Mouse (Mus musculus) heart, embryonic 14.5 days (tissue): ENCODE results near the gene Actn4. TPM values are rescaled to one million over a fixed set of nuclear protein-coding genes. Genes with fewer than 3 reads are reported as not detected.
A peak's percentile ranks its signal among the peaks of the same experiment; 100 is the strongest.

Source experiments
- ATAC-seq: fragments of 200-750 bp; cut with Nextera tagmentation; 2 replicates; pipeline ENCODE4 v1.8.0; 2017; ENCODE audit warnings: low read depth, moderate TSS enrichment; ENCODE audit not compliant: insufficient number of reproducible peaks, insufficient read depth, low FRiP score
- H3K27ac ChIP-seq, 2 experiments: fragments of 200-500 bp in 1 of 2; fragments of 300-500 bp in 1 of 2; sonication (generic) in 1 of 2; replicated peaks in 1 of 2; 2 replicates each; pipeline ENCODE4 v1.5.1; 2012 to 2014; ENCODE audit warnings: low read depth in 2 of 2, low read length in 2 of 2, control low read depth in 1 of 2, mild to moderate bottlenecking in 1 of 2, mixed read lengths in 1 of 2; ENCODE audit not compliant: control insufficient read depth in 1 of 2, insufficient read depth in 1 of 2
- H3K27me3 ChIP-seq: fragments of 300-500 bp; sonication (generic); 2 replicates; pipeline ENCODE4 v1.6.1; 2014; ENCODE audit warnings: mild to moderate bottlenecking, low read length, control low read depth; ENCODE audit not compliant: control insufficient read depth, insufficient read depth
- H3K36me3 ChIP-seq: fragments of 300-500 bp; sonication (generic); 2 replicates; pipeline ENCODE4 v1.6.1; 2014; ENCODE audit warnings: mild to moderate bottlenecking, control low read depth, low read length, mixed read lengths; ENCODE audit not compliant: control insufficient read depth, insufficient read depth
- H3K4me1 ChIP-seq, 2 experiments: fragments of 200-500 bp in 1 of 2; fragments of 300-500 bp in 1 of 2; sonication (generic) in 1 of 2; 2 replicates each; pipeline ENCODE4 v1.6.1; 2012 to 2014; ENCODE audit warnings: low read length in 2 of 2, control low read depth in 1 of 2, mixed read lengths in 1 of 2; ENCODE audit not compliant: control insufficient read depth in 2 of 2, insufficient read depth in 2 of 2
- H3K4me2 ChIP-seq: fragments of 300-500 bp; sonication (generic); 2 replicates; pipeline ENCODE4 v1.6.1; 2014; ENCODE audit warnings: mild to moderate bottlenecking, low read length
- H3K4me3 ChIP-seq, 2 experiments: fragments of 200-500 bp in 1 of 2; fragments of 300-500 bp in 1 of 2; sonication (generic) in 1 of 2; 2 replicates each; pipeline ENCODE4 v1.5.1; 2012 to 2014; ENCODE audit warnings: low read length in 2 of 2, mild to moderate bottlenecking in 2 of 2, control low read depth in 1 of 2, low read depth in 1 of 2, moderate library complexity in 1 of 2; ENCODE audit not compliant: control insufficient read depth in 1 of 2, insufficient read depth in 1 of 2
- H3K9ac ChIP-seq: fragments of 300-500 bp; sonication (generic); 2 replicates; pipeline ENCODE4 v1.6.1; 2014; ENCODE audit warnings: mild to moderate bottlenecking, low read length
- H3K9me3 ChIP-seq: fragments of 300-500 bp; sonication (generic); 2 replicates; pipeline ENCODE4 v1.6.1; 2016; ENCODE audit warnings: low read length, control low read depth; ENCODE audit not compliant: control insufficient read depth
- WGBS: fragments of 180-500 bp; shearing (Covaris S2); extraction: QIAGEN DNeasy Blood & Tissue Kit; methylation state at CpG from one replicate; pipeline ENCODE4 v1.1.7; 2014; 5-methylcytosine and 5-hydroxymethylcytosine counted together
- polyA plus RNA-seq: library from polyadenylated mRNA; unstranded; fragments of >200 nt; fragmentation: Nextera tagmentation; extraction: Ambion mirVana; gene quantifications from 2 replicates; pipeline ENCODE4 v1.2.1, GENCODE M21; 2014

The Actn4 gene
- polyA plus RNA-seq, 1 experiment from 2014 or later = 221 TPM

GRCm38 (mm10) chr7:28929381-28929780, 32.8 kb downstream of the Actn4 start:
- H3K9me3 ChIP-seq = no peaks in the 10 kb centered on the region
- ATAC-seq = no peak
- H3K4me2 ChIP-seq = no peak overlapping the region
- H3K9ac ChIP-seq = no peak overlapping the region
- H3K4me1 ChIP-seq = peaks cover 46 to 64% of the 10 kb centered on the region in 2 experiments
- peaks cover 8% of the 10 kb centered on the region; the same call in 1 of the 2 replicates for H3K36me3 ChIP-seq
- H3K27me3 ChIP-seq = no peaks in the 10 kb centered on the region
- H3K4me3 ChIP-seq = no peak overlapping the region
- 46% methylated on average over 3 of the region's 3 CpGs for WGBS
- H3K27ac ChIP-seq = peak overlapping the region in 1 of 2 experiments; percentile 70; a peak in 1 of 4 replicates

GRCm38 (mm10) chr7:28926172-28926571, 36.0 kb downstream of the Actn4 start:
- H3K4me2 ChIP-seq = no peak overlapping the region
- ATAC-seq = no peak
- 29% methylated on average over 2 of the region's 2 CpGs for WGBS
- H3K27me3 ChIP-seq = no peaks in the 10 kb centered on the region
- H3K9ac ChIP-seq = peak overlapping the region; percentile 39
- peak overlapping the region; percentile 96 to 99 for H3K27ac ChIP-seq
- H3K9me3 ChIP-seq = no peaks in the 10 kb centered on the region
- H3K4me1 ChIP-seq = peaks cover 67 to 80% of the 10 kb centered on the region in 2 experiments
- no peak overlapping the region for H3K4me3 ChIP-seq
- peaks cover 7% of the 10 kb centered on the region; the same call in 1 of the 2 replicates for H3K36me3 ChIP-seq

- WGBS = 6% methylated on average over 9 of the region's 9 CpGs
- H3K27ac ChIP-seq = peak overlapping the region; percentile 96 to 99
- peaks cover 69 to 80% of the 10 kb centered on the region in 2 experiments for H3K4me1 ChIP-seq
- H3K9ac ChIP-seq = peak overlapping the region; percentile 72
- no peaks in the 10 kb centered on the region for H3K9me3 ChIP-seq
- H3K27me3 ChIP-seq = no peaks in the 10 kb centered on the region
- peak overlapping the region; percentile 54 for H3K4me2 ChIP-seq
- ATAC-seq = peak; percentile 74
- H3K36me3 ChIP-seq = peaks cover 10% of the 10 kb centered on the region; the same call in 1 of the 2 replicates
- H3K4me3 ChIP-seq = no peak overlapping the region
Measured at GRCm38 (mm10) chr7:28925317-28925716, 36.8 kb downstream of the Actn4 start.

- ATAC-seq = no peak
- peak overlapping the region; percentile 72 for H3K9ac ChIP-seq
- H3K27me3 ChIP-seq = no peaks in the 10 kb centered on the region
- peaks cover 70 to 80% of the 10 kb centered on the region in 2 experiments for H3K4me1 ChIP-seq
- peak overlapping the region; percentile 54 for H3K4me2 ChIP-seq
- H3K36me3 ChIP-seq = peaks cover 10% of the 10 kb centered on the region; the same call in 1 of the 2 replicates
- H3K4me3 ChIP-seq = no peak overlapping the region
- H3K27ac ChIP-seq = peak overlapping the region; percentile 96 to 99
- WGBS = 45% methylated on average over 3 of the region's 3 CpGs
- H3K9me3 ChIP-seq = no peaks in the 10 kb centered on the region
Measured at GRCm38 (mm10) chr7:28924802-28925201, 37.3 kb downstream of the Actn4 start.

- peaks cover 73 to 81% of the 10 kb centered on the region in 2 experiments for H3K4me1 ChIP-seq
- peak overlapping the region; percentile 96 to 99 for H3K27ac ChIP-seq
- peak overlapping the region; percentile 72 for H3K9ac ChIP-seq
- WGBS = 4% methylated on average over 4 of the region's 4 CpGs
- 0 out of 2 replicates have a peak overlapping the region, but pooled peaks have one; percentile 54 for H3K4me2 ChIP-seq
- no peak overlapping the region for H3K4me3 ChIP-seq
- H3K9me3 ChIP-seq = no peaks in the 10 kb centered on the region
- no peaks in the 10 kb centered on the region for H3K27me3 ChIP-seq
- 0 out of 2 replicates have a peak, but pooled peaks have one; percentile 10 for ATAC-seq
- H3K36me3 ChIP-seq = peaks cover 13% of the 10 kb centered on the region
Measured at GRCm38 (mm10) chr7:28923865-28924291, 38.3 kb downstream of the Actn4 start.

- Histone ChIP-seq H3K4me3 (no peak overlapping the region), H3K4me1 (peaks cover 78 to 94% of the 10 kb centered on the region in 2 experiments), H3K9ac (peak overlapping the region; percentile 72; the same call in 1 of the 2 replicates), H3K27me3 (no peaks in the 10 kb centered on the region), H3K27ac (peak overlapping the region; percentile 49 to 99), H3K9me3 (no peaks in the 10 kb centered on the region), H3K36me3 (peaks cover 22% of the 10 kb centered on the region), H3K4me2 (no peak overlapping the region)
- 48% methylated on average over 4 of the region's 4 CpGs for WGBS
- ATAC-seq = no peak
Measured at GRCm38 (mm10) chr7:28922606-28923005, 39.5 kb downstream of the Actn4 start.

GRCm38 (mm10) chr7:28921722-28922465, 40.2 kb downstream of the Actn4 start:
- 57% methylated on average over 8 of the region's 8 CpGs for WGBS
- no peak overlapping the region for H3K4me3 ChIP-seq

More at GRCm38 (mm10) chr7:28921722-28922465, 40.2 kb downstream of the Actn4 start:
- peaks cover 78 to 95% of the 10 kb centered on the region in 2 experiments for H3K4me1 ChIP-seq
- ATAC-seq = no peak
- peak overlapping the region; percentile 95 to 99 for H3K27ac ChIP-seq
- H3K9ac ChIP-seq = peak overlapping the region; percentile 72; the same call in 1 of the 2 replicates
- H3K4me2 ChIP-seq = no peak overlapping the region
- H3K27me3 ChIP-seq = no peaks in the 10 kb centered on the region
- H3K36me3 ChIP-seq = peaks cover 30% of the 10 kb centered on the region
- no peaks in the 10 kb centered on the region for H3K9me3 ChIP-seq
